Mouse (Mus musculus) right cerebral cortex, postnatal 36 days (tissue): ENCODE measurements around the gene Ficd.

Experiments
- DNase-seq, 2 experiments: peaks; one replicate each; pipeline ENCODE4 v3.0.0; 2022; ENCODE audit warnings: low spot score in 2 of 2, mixed read lengths in 1 of 2

Gene Ficd

DNA sequence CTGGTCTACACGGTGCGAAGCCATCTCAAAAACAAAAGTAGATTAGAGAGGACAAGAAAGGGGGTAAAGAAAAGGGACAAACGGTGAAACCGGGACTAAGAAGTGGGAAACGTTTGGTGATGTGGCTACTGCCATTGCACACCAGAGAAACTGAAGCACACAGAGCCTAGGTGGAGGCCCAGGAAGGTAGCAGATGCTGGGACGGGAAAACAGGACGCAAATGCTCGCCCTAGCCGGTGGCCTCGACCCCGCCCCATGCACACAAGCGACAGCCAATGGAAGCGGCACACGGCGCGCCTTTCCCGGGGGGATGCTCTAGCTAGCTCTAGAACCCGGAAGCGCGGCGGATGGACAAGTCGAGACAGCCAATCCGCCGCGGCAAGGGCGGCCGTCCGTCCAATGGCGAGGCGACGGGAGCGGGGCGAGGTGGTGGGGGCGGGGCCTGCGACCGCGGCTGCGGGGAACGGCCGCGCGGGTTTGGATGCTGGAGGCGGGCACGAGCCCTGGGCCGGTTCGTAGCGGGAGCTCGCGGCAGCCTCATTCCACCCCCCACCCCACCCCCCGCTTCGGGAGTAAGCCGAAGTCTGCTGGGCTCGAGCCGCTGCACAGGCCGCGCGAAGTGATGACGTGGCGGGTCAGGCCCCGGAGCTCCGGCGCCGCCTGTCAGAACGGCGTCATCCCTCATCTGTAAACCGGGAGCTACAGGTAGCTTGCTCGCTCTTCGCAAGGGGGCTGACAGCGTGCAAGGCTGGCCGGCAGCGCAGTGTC, at the start of gene Ficd:
TSS of gene Ficd (plus strand) at position 459 of the 768 bp plus-strand sequence.
- peak; percentile 89 to 91 for DNase-seq

DNA sequence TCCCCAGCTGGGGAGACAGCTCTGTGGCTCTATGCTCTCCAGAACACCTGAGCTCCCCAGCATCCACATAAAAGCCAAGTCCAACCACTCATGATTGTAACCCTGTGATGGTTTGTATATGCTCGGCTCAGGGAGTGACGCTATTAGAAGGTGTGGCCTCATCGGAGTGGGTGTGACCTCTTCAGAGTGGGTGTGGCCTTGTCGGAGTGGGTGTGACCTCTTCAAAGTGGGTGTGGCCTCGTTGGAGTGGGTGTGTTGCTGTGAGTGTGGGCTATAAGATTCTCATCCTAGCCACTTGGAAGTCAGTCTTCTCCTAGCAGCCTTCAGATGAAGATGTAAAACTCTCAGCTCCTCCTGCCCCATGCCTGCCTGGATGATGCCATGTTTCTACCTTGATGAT, 48.1 kb upstream of the Ficd start:
- DNase-seq = no peak

DNA sequence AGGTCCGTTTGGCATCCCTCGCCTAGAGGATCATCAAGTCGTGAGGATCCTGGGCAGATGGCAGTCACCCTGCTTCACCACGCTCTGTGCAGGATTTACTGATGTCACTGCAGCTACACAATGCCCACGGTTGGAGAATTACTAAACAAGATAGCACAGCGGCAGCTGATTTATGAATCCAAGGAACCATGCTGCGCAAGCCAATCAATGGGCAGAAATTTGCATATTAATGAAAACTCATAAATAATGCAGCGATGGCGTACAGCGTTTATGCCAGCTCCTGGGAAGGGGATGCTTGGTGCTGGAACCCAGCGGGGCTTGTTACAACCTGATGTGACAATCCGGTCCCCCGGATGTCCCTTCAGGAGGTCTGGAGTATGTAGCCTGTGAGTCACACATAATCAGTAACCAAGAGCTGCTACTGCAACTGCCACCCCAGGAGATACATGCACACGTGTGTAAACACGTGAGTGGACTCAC, 45.5 kb upstream of the Ficd start:
- DNase-seq = no peak

DNA sequence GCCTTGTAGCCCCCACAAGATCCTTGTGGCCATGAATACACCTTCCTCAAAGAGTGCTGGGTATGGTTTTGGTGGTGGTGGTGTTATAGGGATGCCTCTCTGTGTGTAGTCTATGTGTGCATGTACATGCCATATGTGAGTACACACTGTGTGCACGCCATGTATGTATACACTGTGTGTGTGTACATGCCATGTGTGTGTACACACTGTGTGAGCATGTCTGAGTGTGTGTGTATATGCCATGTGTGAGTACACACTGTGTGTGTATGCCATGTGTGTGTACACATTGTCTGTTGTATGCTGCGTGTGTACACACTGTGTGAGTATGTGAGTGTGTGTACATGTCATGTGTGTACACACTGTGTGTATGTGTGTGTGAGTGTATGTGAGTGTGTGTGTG, 44.7 kb upstream of the Ficd start:
- DNase-seq = no peak

DNA sequence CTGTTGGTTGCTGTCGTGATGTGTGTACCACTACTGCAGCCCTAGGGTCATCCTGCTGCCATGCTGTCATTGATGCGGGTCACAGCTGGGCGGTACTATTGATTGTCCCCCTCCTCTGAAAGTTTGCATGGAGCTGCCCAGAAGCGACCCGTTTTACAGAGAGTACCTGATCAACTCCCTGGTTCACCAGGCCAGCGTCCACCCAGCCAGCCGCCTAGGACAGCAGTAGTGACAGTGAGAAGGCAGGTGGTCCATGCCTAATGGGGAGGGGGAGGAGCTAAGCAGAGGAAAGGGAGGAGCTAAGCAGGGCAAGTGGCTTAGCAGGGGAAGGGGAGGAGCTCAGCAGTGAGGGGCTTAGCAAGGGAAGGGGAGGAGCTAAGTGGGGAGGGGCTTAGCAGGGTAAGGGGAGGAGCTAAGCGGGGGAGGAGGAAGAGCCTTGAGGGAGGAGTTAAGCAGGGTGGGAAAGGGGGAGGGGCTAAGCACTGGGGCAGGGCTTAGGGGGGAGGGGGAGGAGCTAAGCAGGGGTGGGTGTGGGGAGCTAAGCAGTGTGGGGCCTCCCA, 42.3 kb upstream of the Ficd start:
- no peak for DNase-seq

DNA sequence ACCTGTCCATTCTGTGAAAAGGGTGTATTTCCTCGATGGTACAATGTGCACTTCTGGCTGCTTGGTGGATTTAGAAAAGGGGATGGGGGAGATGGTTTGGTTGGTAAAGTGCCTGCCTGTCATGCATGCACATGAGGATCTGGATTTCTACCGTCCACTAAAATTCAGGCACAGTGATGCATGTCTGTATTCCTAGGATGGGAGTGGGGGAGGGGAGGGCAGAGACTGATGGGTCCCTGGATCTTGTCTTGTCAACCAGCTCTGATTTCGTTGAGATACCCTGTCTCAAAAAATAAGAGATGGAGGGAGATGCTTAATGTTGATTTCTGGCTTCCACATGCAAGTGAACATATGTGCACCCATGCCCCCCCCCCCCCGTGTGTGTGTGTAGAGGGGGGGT, 41.6 kb upstream of the Ficd start:
- no peak for DNase-seq

DNA sequence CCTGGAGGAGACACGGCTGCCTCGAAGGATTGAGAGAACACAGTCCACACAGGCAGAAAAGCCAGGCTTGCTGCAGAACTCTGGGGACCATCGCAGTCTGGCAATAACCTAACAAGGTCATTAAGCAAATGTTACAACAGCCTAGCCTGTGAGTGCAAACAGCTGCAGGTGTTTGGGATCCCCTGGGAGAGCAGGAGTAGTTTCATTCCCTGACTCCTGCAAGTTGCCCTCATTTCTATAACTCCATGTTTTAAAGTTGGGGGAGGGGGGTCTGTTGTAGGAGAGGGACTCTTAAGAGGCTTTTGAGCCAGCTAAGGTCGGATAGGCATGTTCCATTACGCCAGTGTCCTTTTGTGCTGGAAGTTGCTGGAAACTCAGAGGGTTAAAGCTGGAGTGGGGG, 41.2 kb upstream of the Ficd start:
- no peak for DNase-seq

DNA sequence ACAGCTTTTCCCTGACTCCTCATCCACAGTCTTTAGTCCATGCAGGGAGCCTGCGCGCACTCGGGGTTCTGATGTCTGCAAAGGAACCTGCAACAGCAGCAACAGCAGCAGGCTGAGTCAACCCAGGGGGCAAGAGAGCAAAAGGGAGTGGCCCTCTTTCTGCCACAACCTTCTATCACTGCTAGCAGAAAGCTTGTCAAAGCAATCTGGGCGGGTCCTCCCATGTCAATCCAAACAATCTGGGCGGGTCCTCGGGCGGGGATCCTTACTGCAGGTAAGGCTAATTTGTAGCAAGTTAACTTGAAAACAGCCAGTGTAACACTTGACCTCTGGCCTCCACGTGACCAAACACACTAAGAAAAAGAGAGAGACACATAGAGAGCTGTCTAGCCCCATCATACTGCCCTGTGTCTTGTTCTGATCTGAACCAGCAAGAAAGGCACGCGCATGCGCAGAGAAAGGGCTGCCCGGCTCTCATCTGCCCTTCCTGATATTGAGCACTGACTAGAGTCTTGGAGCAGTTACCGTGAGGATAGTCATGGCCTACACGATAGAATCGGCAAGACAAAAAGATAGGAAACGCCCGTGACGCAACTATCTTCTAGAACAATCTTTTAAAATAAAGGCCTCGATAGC, 35.1 kb upstream of the Ficd start:
- DNase-seq = no peak

DNA sequence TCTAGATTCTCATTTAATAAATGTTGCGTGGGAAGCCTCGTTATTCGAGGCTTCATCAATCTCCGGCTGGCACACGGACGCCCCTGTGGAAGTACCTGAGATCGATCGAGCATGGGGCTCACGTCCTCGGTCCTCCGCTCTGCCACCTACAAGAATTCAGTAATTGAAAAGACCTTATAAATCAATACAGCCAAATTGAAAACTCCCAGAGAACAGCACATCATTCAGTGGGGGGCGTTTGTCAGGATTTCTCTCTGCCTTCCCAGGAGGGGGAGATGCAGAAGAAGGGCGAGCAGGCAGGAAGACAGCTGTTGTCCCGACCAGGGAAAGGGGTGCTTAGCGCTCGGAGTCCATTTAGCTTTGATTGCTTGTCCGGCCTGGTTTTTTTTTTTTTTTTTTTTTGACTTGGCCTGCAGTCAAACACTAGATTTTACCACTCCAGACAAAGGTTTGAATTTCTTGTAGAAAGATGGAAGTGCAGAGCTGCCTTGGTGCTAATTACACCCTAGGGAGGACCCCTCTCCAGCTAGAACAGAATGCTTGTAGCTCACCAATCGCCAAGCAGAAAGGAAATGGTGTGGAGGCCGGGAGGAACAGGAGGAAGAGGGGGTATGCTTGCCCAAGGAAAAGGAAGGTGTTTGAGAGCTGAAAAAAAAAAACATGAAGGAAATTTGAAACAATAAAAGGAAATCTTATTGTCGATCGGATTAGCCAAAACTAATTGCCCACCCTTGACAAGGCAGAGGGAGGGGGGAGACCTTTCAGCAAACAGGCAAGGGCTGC, 31.6 kb upstream of the Ficd start:
- DNase-seq = no peak

DNA sequence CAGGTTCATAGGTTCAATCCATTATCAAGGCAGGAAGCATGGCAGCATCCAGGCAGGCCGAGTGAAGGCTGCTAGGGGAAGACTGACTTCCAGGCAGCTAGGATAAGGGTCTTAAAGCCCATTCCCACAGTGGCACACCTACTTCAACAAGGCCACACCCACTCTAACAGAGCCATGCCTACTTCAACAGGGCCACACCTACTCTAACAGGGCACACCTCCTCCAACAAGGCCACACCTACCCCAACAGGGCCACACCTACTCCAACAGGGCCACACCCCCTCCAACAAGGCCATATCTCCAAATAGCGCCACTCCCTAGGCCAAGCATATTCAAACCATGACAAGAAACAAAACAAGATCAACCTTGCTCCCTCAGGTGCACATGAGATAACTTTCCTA, 22.7 kb upstream of the Ficd start:
- DNase-seq = no peak

DNA sequence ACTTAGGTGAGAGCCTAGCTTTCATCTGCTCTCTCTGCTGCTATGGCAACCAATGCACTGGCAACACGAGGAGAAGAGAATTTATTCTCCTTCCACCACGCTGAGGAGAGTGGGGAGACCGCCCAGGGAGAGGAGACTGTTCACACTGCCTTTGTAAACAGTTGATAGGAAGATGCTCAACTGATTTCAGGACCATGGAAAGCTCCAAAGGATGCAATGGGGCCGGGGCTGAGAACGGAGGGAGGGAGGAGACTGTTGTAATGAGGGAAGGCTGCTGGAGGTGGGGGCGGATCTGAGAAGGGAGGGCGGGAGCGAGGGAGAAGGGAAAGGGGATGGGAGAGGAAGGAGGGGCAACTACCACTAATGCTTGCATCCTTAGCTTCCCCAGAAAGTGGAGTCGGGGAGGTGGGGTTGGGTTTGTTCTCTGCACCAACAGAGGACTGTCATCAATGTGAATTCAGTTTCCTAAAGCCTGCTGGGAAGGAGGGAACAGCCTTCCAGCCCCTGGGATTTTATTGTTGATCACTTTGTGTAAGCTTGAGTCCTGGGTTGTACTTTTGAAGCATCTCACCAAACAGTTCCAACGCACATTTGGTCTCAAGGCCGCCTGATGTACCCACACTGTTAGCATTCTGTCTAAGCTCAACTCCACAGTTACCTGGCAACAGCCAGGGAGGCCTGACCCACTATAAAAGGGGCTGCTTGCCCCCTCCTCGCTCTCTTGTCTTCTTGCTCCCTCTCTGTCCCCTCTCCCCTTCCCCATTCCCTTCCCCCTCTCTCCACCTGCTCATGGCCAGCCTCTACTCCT, 18.8 kb upstream of the Ficd start:
- DNase-seq = peak; percentile 60

DNA sequence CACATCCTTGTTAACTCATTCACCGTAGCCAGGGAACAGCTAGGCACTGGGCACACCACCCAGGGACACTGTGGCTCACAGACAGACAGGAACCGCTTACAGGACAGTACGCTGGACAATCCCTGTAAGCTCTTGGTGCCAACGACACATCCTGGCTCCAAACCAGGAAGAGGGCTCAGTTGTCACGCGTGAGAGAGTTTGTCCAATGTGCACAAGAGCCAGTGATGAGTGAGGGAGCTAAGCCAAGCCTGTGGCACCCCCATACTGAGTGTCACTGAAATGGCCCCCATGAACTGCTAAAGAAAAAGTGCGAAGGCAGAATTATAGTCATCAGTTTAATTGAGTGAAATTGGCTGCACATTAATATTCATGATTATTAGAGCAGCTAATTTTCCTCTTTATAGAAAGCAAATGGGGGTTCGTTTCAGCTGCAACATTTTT, 16.4 kb upstream of the Ficd start:
- no peak for DNase-seq

DNA sequence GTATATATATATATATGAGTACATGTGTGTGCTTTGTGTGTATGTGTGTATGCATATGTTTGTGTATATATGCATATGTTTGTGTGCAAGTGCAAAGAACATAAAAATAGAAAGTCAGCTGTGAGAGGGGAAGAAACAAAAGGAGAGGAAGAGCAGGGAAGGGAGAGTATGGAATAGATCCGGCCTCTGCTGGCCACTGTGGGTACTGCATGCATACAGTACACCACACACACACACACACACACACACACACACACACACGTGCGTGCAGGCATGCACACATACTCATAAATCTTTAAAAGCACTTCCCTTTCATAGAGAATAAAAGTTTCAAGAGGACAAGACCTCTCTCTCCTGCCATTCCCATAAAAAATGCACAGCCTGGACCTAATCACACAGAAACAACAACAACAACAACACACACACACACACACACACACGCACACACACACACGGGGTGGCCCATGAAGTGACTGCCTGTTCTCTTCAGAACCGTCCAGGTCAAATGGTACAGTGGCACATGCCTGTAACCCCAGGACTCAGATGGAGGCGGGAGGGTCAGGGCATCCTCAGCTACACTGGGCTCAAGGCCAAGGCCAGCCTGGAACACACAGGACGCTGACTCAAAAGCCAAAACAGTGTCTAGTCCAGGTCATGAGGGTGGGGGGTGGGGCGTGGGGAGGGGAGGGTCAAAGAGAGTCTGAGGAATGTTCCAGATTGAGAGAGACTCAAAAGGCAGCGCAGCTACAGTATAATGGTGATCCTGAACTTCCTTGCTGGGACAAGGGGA, 13.2 kb upstream of the Ficd start:
- DNase-seq = no peak

DNA sequence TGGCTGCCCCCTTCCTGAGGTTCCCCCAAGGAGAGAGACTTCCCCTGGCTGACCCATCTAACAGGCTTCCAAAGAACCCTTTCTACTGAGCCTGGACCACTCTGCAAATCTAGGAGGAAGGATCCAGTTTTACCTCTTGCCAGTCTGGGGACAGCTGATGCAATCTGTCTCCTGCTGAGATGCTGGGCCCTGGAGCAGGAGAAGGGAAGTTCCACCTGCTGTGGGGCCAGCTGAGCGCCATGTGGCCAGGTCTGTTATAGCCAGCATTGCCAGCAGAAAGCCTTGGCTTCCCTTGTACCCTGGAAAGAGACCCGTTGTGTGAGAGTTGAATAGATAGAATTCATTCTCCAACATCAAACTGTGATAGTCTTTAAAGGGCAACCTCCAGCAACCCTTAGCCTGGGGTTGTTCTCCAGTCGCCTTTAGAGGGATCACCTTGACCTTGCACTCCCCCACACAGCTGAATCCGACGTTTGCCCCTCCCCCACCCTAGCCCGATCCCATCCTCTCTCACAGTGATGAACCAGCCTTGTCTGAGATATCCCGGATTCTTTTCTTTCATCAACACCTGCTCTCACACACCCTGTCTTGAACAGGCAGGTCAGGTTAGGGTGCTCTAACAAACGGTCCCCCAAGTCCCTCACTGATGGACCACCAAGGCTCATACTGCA, 11.9 kb upstream of the Ficd start:
- no peak for DNase-seq

DNA sequence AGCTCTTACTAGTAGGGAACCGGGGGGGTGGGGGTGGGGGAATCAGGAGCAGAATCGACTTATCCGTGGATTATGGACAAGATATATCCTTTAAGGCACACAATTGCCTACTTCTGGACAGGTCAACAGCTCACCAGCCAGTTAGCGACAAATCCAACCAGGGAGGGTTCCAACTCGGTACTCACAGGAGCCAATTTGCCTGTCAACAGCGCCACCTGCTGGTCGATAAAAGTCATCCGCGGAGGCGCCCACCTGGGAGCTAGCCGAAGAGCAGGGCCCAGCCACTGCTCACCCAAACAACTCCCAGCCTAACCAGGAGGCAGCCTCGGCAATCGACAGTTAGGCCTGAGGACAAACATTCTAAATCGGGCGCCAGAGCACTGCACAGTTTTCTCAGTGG, 11.2 kb upstream of the Ficd start, which contains the start of gene 1700069L16Rik:
TSS of gene 1700069L16Rik (minus strand) at position 327 of the 400 bp plus-strand sequence.
- DNase-seq = peak; percentile 72

DNA sequence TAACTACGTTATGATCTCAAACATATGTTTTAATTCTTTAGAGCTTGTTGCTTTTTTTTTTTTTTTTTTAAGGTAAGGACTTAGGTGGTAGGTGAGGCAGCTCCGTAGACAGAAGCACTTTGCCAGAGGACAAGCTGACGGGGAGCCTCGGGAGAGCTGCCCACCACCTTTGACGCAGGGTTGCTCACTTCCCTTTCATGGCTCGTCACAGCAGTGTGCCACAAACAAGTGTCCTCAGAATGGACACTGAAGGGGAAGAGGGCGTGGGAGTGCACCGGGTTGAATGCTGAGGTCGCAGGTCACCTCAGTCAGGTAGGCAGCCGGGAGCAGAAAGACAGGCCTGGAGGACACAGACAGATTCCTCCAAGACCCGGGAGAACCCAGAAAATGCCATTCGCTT, 10.2 kb upstream of the Ficd start:
- no peak for DNase-seq

DNA sequence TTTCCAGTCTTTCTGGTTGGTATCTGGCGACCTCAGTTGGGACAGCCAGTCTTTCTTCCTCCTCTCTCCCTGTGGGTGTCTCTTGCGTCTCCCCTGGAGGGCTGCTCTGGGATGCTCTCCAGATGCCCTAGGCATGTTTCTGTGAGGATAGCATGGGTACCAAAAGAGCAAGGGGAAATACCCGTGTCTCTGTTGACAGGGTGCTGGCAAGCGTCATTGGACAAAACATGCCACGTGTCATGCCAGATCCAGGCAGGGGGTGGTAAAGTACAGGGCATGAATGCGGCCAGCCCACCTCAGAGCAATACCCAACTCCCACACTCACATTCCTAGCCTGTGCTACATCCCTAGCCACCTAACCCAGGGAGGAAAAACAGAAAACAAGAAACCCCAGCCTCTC, 9.0 kb upstream of the Ficd start:
- DNase-seq = no peak

DNA sequence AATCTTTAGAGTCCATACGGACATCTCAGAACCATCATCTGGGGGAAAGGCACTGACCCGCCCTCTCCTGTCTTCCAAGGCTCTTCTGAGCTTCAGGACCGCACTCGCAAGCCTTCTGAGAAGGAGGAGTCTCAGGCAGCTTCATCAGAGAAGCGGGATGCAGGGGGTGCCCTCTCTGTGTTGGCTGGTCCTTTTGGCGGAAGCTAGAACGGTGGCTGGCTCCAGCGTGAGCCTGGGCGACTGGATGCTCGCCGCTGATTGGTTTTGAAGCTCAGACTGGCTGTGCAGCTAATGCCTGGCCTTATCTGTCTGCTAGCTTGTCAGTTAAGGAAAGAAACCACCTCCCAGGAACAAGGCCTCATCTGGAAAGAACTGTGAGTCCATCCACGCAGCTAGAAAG, 8.4 kb upstream of the Ficd start:
- no peak for DNase-seq

DNA sequence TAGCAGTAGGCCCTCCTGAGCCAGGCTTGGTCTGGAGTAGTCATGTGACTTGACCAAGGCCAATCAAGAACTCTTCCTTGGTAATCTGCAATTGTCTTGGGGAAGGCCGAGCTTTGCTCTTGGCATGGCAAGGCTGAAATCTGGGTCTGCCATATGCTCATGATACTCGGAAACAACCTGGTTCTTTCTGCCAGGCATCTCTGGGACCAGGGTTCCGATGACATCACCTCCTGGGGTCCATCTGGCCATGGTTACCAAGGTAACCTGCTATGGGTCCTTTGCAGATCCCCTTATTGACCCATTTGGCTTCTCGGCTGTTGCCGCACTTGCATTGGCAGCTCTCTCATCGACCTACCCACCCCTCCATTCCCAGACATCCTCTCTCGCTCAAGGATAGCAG, 7.6 kb upstream of the Ficd start:
- DNase-seq = no peak

DNA sequence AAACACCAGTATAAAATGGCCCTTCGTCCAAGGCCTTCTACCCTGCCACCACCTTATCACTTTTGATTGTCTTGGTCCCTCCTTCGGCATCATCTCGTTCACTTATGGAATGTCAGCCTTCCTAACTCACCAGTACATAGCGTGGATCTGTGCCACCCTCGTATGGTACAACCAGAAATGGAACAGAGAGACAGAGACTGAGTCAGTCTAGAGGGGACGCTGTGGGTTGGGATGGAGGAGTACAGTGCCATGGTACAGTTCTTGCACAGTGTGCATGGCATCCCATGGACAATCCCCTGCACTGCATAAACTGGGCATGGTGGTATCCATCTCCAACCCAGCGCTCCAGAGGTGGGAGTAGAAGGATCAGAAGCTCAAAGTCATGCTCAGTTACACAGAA, 6.9 kb upstream of the Ficd start:
- no peak for DNase-seq
